Mouse (Mus musculus) embryonic facial prominence, embryonic 13.5 days (tissue): ENCODE measurements around the gene Nin. TPM values are rescaled to one million over a fixed set of nuclear protein-coding genes. Genes with fewer than 3 reads are reported as not detected.
"Not testable (repeated sequence)": the region's sequence is repeated elsewhere in the genome, so short reads cannot be mapped to it uniquely, and the experiment has no call there.

Source experiments
- ATAC-seq: fragments of 200-750 bp; cut with Nextera tagmentation; 2 replicates; pipeline ENCODE4 v1.8.0; 2017; ENCODE audit warnings: low read depth; ENCODE audit not compliant: insufficient number of reproducible peaks, insufficient read depth, low FRiP score, low TSS enrichment
- H3K27ac ChIP-seq: fragments of 300-500 bp; sonication (generic); 2 replicates; pipeline ENCODE4 v1.5.1; 2015; ENCODE audit warnings: moderate library complexity, mild to moderate bottlenecking, inconsistent platforms
- H3K27me3 ChIP-seq: fragments of 300-500 bp; sonication (generic); 2 replicates; pipeline ENCODE4 v1.6.1; 2015; ENCODE audit warnings: mild to moderate bottlenecking, inconsistent platforms
- H3K36me3 ChIP-seq: fragments of 300-500 bp; sonication (generic); 2 replicates; pipeline ENCODE4 v1.6.1; 2015; ENCODE audit warnings: mild to moderate bottlenecking, inconsistent platforms
- H3K4me1 ChIP-seq: fragments of 300-500 bp; sonication (generic); 2 replicates; pipeline ENCODE4 v1.6.1; 2015; ENCODE audit warnings: inconsistent platforms
- H3K4me2 ChIP-seq: fragments of 300-500 bp; sonication (generic); 2 replicates; pipeline ENCODE4 v1.6.1; 2015; ENCODE audit warnings: moderate library complexity, mild to moderate bottlenecking, inconsistent platforms
- H3K4me3 ChIP-seq: fragments of 300-500 bp; sonication (generic); 2 replicates; pipeline ENCODE4 v1.5.1; 2015; ENCODE audit warnings: mild to moderate bottlenecking, inconsistent platforms
- H3K9ac ChIP-seq: fragments of 300-500 bp; sonication (generic); 2 replicates; pipeline ENCODE4 v1.6.1; 2015; ENCODE audit warnings: mild to moderate bottlenecking, inconsistent platforms
- H3K9me3 ChIP-seq: fragments of 300-500 bp; sonication (generic); 2 replicates; pipeline ENCODE4 v1.6.1; 2016; ENCODE audit warnings: inconsistent platforms
- WGBS: fragments of 180-500 bp; shearing (Covaris S2); methylation state at CpG from one replicate; pipeline ENCODE4 v1.1.7; 2015; ENCODE audit warnings: mixed read lengths; 5-methylcytosine and 5-hydroxymethylcytosine counted together
- polyA plus RNA-seq: library from polyadenylated mRNA; unstranded; fragments of >200 nt; fragmentation: Nextera tagmentation; extraction: Ambion mirVana; gene quantifications from 2 replicates; pipeline ENCODE4 v1.2.1, GENCODE M21; 2015

Gene Nin
- 12.0 and 12.3 TPM in 2 replicates for polyA plus RNA-seq

DNA sequence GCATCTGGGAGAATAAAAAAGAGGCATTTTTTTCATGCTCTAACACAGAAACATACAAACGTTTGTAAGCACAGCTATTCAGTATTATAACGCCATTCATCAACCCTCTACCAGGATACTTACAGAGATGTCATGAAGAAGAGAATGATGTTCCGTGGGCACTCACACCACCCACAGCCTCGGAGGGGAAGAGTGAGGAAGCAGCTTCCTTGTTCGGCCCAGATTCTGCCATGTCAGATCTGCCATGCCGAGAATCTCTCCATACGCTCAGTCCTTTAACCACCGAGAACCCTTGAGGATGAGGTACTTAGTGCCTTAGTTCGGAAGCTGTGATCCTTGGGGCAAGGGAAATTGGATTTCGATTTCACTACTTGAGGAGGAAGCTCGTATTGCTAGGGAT, at the start of gene Nin:
Nin (minus strand) TSS at position 367 of the 400 bp plus-strand sequence.
- Histone ChIP-seq H3K27me3 (peaks cover 10% of the 10 kb centered on the region; the same call in 1 of the 2 replicates), H3K36me3 (no peaks in the 10 kb centered on the region), H3K4me2 (no peak within 1 kb of the TSS), H3K4me3 (no peak within 1 kb of the TSS), H3K4me1 (peaks cover 21% of the 10 kb centered on the region), H3K27ac (no peak within 1 kb of the TSS), H3K9me3 (no peaks in the 10 kb centered on the region), H3K9ac (no peak within 1 kb of the TSS)
- 43% methylated on average over 11 of the region's 11 CpGs for WGBS
- ATAC-seq = no peak

DNA sequence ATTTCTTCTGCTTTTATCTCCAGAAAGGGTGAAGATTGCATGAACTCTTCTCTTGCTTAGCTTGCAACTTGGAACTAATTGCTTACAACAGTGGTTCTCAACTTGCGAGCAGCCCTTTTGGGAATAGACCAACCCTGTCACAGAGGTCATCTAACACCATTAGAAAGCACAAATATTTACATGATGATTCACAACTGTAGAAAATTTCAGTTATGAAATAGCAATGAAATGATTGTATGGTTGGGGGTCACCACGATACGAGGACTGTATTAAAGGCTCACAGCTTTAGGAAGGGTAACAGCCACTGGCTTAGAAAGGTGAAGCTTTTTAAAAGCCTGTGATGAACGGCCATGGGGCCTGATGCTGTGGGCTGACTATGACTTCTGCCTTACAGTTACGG, 47.5 kb upstream of the Nin start:
- no peak overlapping the region for H3K4me3 ChIP-seq
- 76% methylated on average over 5 of the region's 5 CpGs for WGBS
- peaks cover 2% of the 10 kb centered on the region; the same call in 1 of the 2 replicates for H3K4me1 ChIP-seq
- H3K4me2 ChIP-seq = no peak overlapping the region
- ATAC-seq = no peak
- H3K27me3 ChIP-seq = no peaks in the 10 kb centered on the region
- H3K9me3 ChIP-seq = no peaks in the 10 kb centered on the region
- no peaks in the 10 kb centered on the region for H3K36me3 ChIP-seq
- H3K9ac ChIP-seq = no peak overlapping the region
- H3K27ac ChIP-seq = no peak overlapping the region

DNA sequence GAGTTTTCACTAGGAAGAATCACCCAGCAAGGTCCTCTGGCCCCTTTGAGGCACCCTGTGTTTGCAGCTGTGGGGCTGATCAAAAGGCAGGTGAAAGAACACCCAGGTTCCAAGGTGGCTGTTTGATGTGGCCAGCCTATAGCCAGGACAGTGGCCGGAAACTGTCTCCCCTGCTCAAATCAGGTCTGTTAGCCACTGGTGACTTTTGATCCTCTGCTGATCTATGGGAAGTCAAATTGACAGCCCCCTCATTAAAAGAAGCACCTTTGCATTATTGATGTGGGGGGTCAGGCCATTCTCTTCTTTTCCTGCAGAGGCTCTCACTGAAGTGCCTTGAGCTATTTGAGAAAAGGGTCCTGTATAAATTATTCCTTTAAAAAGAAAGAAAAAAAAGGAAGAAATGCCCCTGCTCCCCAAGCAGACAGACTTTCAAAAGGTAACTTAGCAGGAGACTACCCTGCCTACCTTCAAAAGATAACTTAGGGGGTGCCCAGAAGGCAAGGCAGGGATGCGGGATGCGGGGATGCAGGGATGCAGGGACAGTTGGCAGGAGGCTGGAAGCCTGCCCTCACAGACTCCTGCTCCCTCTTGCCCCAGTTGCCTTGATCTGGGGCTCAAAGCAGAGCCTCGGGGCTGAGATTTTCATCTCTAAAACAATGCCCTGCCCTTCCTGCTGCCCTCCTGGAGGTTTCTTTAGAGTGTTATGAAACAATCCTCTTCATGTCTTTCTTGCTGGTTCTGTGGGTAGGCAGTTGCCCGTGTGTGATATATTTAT, 44.0 kb upstream of the Nin start:
- H3K27ac ChIP-seq = no peak overlapping the region
- no peaks in the 10 kb centered on the region for H3K27me3 ChIP-seq
- no peaks in the 10 kb centered on the region for H3K9me3 ChIP-seq
- WGBS = 43% methylated on average over 5 of the region's 5 CpGs
- no peak for ATAC-seq
- no peak overlapping the region for H3K4me2 ChIP-seq
- H3K4me1 ChIP-seq = peaks cover 12% of the 10 kb centered on the region
- no peaks in the 10 kb centered on the region for H3K36me3 ChIP-seq
- H3K9ac ChIP-seq = no peak overlapping the region
- H3K4me3 ChIP-seq = no peak overlapping the region

GRCm38 (mm10) chr12:70156222-70156621, 42.7 kb upstream of the Nin start:
- Histone ChIP-seq H3K4me3 (no peak overlapping the region), H3K9ac (no peak overlapping the region), H3K27ac (no peak overlapping the region), H3K4me2 (no peak overlapping the region), H3K27me3 (no peaks in the 10 kb centered on the region), H3K36me3 (no peaks in the 10 kb centered on the region), H3K4me1 (peaks cover 15% of the 10 kb centered on the region), H3K9me3 (no peaks in the 10 kb centered on the region)
- ATAC-seq = no peak
- 68% methylated on average over 6 of the region's 6 CpGs for WGBS

- Histone ChIP-seq H3K36me3 (no peaks in the 10 kb centered on the region), H3K4me1 (peaks cover 16% of the 10 kb centered on the region), H3K9ac (no peak within 1 kb of the TSS), H3K27me3 (no peaks in the 10 kb centered on the region), H3K9me3 (no peaks in the 10 kb centered on the region), H3K4me2 (no peak within 1 kb of the TSS), H3K4me3 (no peak within 1 kb of the TSS), H3K27ac (no peak within 1 kb of the TSS)
- WGBS = 52% methylated on average over 3 of the region's 3 CpGs
- ATAC-seq = no peak
Measured at GRCm38 (mm10) chr12:70153842-70154241, 40.3 kb upstream of the Nin start, which contains the start of gene Abhd12b. Gene Abhd12b (plus strand): TSS chr12:70154142.

DNA sequence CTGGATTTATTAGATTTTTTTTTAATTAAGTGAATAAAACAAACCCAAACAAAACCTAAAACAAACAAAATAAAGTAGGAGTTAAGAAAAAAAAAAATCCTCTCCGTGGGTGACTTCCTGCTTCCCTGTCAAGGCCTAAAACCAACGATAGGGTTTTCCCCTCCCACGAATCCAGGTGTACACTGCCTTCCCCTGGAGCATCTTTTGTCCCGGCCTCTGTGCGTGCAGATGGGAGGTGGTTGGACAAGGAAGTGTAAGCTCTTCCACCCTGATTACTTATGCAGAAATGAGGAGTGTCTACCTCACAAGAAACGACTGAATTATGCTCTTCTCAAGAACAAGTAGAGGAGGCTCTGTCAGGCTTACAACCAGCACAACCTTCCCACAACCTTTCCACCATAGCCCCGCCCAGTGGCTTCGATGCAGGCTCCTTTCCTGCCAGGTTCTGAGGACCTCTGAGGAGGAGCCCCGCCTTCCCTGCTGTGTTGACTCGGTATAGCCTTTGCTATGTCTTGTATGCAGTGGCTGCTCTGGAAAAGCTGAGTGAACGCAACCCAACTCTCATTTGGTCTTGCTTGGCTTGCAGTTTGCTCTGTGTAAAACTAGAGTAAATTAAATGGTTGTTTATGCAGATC, 35.2 kb upstream of the Nin start:
- ATAC-seq = no peak
- H3K27me3 ChIP-seq = no peaks in the 10 kb centered on the region
- peaks cover 28% of the 10 kb centered on the region for H3K4me1 ChIP-seq
- peak overlapping the region; percentile 44 for H3K27ac ChIP-seq
- H3K36me3 ChIP-seq = no peaks in the 10 kb centered on the region
- peak overlapping the region; percentile 59 for H3K4me2 ChIP-seq
- no peak overlapping the region for H3K9ac ChIP-seq
- no peaks in the 10 kb centered on the region for H3K9me3 ChIP-seq
- H3K4me3 ChIP-seq = peak overlapping the region; percentile 35
- WGBS = 13% methylated on average over 11 of the region's 11 CpGs

GRCm38 (mm10) chr12:70147986-70148630, 34.6 kb upstream of the Nin start:
- peak overlapping the region; percentile 40; the same call in 1 of the 2 replicates for H3K9ac ChIP-seq

GRCm38 (mm10) chr12:70145586-70145985, 32.1 kb upstream of the Nin start:
- Histone ChIP-seq H3K9me3 (no peaks in the 10 kb centered on the region), H3K4me2 (no peak overlapping the region), H3K4me3 (no peak overlapping the region), H3K4me1 (peaks cover 17% of the 10 kb centered on the region), H3K36me3 (no peaks in the 10 kb centered on the region), H3K27me3 (no peaks in the 10 kb centered on the region), H3K9ac (no peak overlapping the region), H3K27ac (no peak overlapping the region)
- ATAC-seq = no peak
- WGBS = 91% methylated on average over 6 of the region's 6 CpGs

More at GRCm38 (mm10) chr12:70147986-70148630, 34.6 kb upstream of the Nin start:
- 4% methylated on average over 13 of the region's 13 CpGs for WGBS
- Histone ChIP-seq H3K4me3 (peak overlapping the region; percentile 35), H3K4me1 (peaks cover 25% of the 10 kb centered on the region), H3K4me2 (peak overlapping the region; percentile 59), H3K27ac (peak overlapping the region; percentile 44), H3K36me3 (no peaks in the 10 kb centered on the region), H3K27me3 (no peaks in the 10 kb centered on the region), H3K9me3 (no peaks in the 10 kb centered on the region)
- ATAC-seq = peak; percentile 52; the same call in 1 of the 2 replicates

DNA sequence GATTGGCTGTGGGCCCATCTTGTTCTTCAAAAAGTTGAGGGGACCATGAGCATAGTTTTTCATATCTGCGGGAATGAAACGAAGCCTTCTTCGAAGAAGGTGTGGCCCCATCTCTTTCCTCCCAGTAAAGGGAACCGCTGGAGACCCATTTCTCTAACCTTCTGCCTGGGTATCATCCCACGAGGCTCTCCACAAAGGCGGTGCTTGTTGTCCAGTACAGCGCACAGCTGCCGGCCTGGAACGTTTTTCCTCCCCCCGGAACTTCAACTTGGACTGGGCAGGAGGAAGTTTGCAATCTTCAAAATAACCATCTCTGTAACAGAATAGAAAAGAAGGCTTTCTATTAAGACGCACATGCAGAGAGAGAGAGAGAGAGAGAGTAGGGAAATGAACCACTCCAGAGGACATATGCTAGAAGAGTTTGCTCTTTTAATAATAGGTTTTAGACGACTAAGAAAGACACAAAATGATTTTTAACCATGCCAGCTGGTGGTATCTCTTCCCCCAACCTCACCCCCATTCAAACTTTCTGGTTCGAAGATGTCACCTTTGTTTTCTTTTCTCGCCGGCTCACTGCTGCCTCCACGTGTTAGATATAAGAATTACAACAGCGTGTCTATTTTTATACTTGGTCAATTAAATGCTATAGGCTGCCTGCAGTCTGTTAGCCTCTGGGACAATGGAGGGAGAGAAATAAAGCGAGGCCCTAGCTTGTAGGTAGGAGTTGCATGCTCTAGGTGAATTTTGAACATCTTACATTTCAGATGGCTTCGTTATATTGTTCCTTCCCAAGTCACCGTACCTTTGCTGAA, 31.3 kb upstream of the Nin start:
- Histone ChIP-seq H3K9me3 (no peaks in the 10 kb centered on the region), H3K4me1 (peaks cover 17% of the 10 kb centered on the region), H3K36me3 (no peaks in the 10 kb centered on the region), H3K27me3 (no peaks in the 10 kb centered on the region), H3K9ac (no peak overlapping the region), H3K4me2 (no peak overlapping the region), H3K27ac (peak overlapping the region; percentile 51), H3K4me3 (no peak overlapping the region)
- WGBS = 44% methylated on average over 20 of the region's 20 CpGs
- ATAC-seq = no peak

GRCm38 (mm10) chr12:70144106-70144587, 30.6 kb upstream of the Nin start:
- not testable (repeated sequence) for H3K4me2 ChIP-seq, H3K9me3 ChIP-seq, H3K9ac ChIP-seq, ATAC-seq, H3K4me3 ChIP-seq, H3K27me3 ChIP-seq, H3K36me3 ChIP-seq
- WGBS = 12% methylated on average over 3 of the region's 3 CpGs
- Histone ChIP-seq H3K4me1 (peaks cover 17% of the 10 kb centered on the region), H3K27ac (peak overlapping the region; percentile 51)
